ENCODE assay signal across 20 mouse cellular contexts in the genomic region with DNA sequence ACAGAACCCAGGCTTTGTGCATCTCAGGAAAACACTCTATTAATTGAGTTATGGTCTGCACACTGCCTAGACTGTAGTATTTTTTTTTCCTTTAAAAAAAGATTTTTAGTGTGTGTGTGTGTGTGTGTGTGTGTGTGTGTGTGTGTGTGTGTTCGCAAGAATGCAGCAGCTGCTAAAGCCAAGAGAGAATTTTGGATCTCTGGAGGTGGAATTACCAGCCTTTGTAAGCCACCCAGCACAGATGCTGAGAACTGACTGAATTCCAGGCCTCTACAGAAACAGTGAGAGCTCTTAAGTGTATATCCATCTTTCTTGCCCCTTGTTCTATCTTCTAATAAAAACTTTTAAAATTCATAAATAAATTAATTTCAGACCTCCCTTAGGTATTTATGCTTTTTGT. TPM values are rescaled to one million over a fixed set of nuclear protein-coding genes. Genes with fewer than 3 reads are reported as not detected.
A peak's percentile ranks its signal among the peaks of the same experiment; 100 is the strongest.
DNase-seq lines count a peak whose midpoint lies in the region; ATAC-seq lines count a peak whose summit lies in the region.
"Had no signal": no experiment of that assay in that cellular context is flagged by ENCODE, and none has a peak within 500 bp of the region (broad histone marks: within the 10 kb centered on the region; RNA-seq: fewer than 3 reads in every experiment).

No protein-coding gene starts in this region.

- 57% methylated on average over 1 of the region's 1 CpGs for WGBS in embryonic facial prominence, embryonic 14.5 days
- WGBS in embryonic facial prominence, embryonic 10.5 days = 75% methylated on average over 1 of the region's 1 CpGs

- H3K27me3 ChIP-seq in embryonic facial prominence, embryonic 14.5 days (replicated peaks; ENCODE audit: control insufficient read depth, insufficient read depth, low read length) = no peaks in the 10 kb centered on the region
- no peaks in the 10 kb centered on the region for H3K27me3 ChIP-seq in embryonic facial prominence, embryonic 10.5 days (replicated peaks; ENCODE audit: low read depth, poor library complexity, severe bottlenecking)
- H3K27me3 ChIP-seq: CH12.LX, Patski had no signal

- H3K36me3 ChIP-seq in embryonic facial prominence, embryonic 14.5 days (ENCODE audit: control insufficient read depth, insufficient read depth, low read length) = no peaks in the 10 kb centered on the region
- H3K36me3 ChIP-seq in embryonic facial prominence, embryonic 10.5 days (replicated peaks) = no peaks in the 10 kb centered on the region
- H3K36me3 ChIP-seq: G1E had no signal

- H3K4me2 ChIP-seq in embryonic facial prominence, embryonic 14.5 days (ENCODE audit: low read depth, low read length) = no peak overlapping the region

- DNase-seq in embryonic facial prominence, embryonic 14.5 days (ENCODE audit: low spot score) = peak; percentile 52
- no peak for DNase-seq in embryonic facial prominence, embryonic 10.5 days (ENCODE audit: low spot score)
- peak; percentile 75 for DNase-seq in brain, adult 2 months (ENCODE audit: low read depth, low spot score)
- no peak for DNase-seq in urinary bladder, postnatal 25 days (ENCODE audit: low spot score)
- DNase-seq: adrenal gland, adult 2 months; adrenal gland, adult 8-10 months; adrenal gland, postnatal 10 days; adrenal gland, postnatal 14 days; adrenal gland, postnatal 25 days; adrenal gland, postnatal 36 days; B cell, adult 2 months; cerebellum, adult 11 months; cerebellum, adult 11-12 months; cerebellum, adult 18-20 months; cerebellum, adult 2 months had no signal

- no peak for ATAC-seq in embryonic facial prominence, embryonic 14.5 days (ENCODE audit: low read depth)
- ATAC-seq: activated CD4-positive, CD25-positive, alpha-beta regulatory T cell, adult 4 months; CD4-positive, CD25-positive, alpha-beta regulatory T cell, adult 4 months; Patski had no signal

- peaks cover 6% of the 10 kb centered on the region; the same call in 1 of the 2 replicates for H3K4me1 ChIP-seq in embryonic facial prominence, embryonic 14.5 days (ENCODE audit: control insufficient read depth, insufficient read depth, low read length)
- peaks cover 47% of the 10 kb centered on the region for H3K4me1 ChIP-seq in embryonic facial prominence, embryonic 10.5 days

- no peak overlapping the region for H3K9ac ChIP-seq in embryonic facial prominence, embryonic 14.5 days (ENCODE audit: low read depth, low read length)

- no peak overlapping the region for H3K27ac ChIP-seq in embryonic facial prominence, embryonic 14.5 days (replicated peaks; ENCODE audit: low read depth, low read length)
- H3K27ac ChIP-seq in embryonic facial prominence, embryonic 10.5 days (replicated peaks) = no peak overlapping the region

- no peak overlapping the region for H3K4me3 ChIP-seq in embryonic facial prominence, embryonic 14.5 days (ENCODE audit: low read depth, low read length)
- H3K4me3 ChIP-seq in embryonic facial prominence, embryonic 10.5 days = no peak overlapping the region

- no peaks in the 10 kb centered on the region for H3K9me3 ChIP-seq in embryonic facial prominence, embryonic 14.5 days (ENCODE audit: control insufficient read depth, low read length)
- H3K9me3 ChIP-seq in embryonic facial prominence, embryonic 10.5 days = no peaks in the 10 kb centered on the region
- H3K9me3 ChIP-seq: G1E had no signal

RNA-seq across cellular contexts. Expression of gene Ampd3, which starts 16.4 kb away (rescaled TPM):
- 7.0 and 7.8 TPM in 2 replicates for polyA plus RNA-seq in embryonic facial prominence, embryonic 14.5 days (2014; fragmentation: Nextera tagmentation; extraction: Ambion mirVana)
- polyA plus RNA-seq in embryonic facial prominence, embryonic 10.5 days (2016; fragmentation: Nextera tagmentation; extraction: Ambion mirVana) = 1.0 and 1.5 TPM in 2 replicates

Comparison
In these comparisons a context has a peak if more than half of its experiments do, and no peak if none do; other contexts are left out.
1. DNase-seq: peak in embryonic facial prominence, embryonic 14.5 days (single experiment) and brain, adult 2 months (single experiment); none in embryonic facial prominence, embryonic 10.5 days (single experiment) and urinary bladder, postnatal 25 days (single experiment).